Mouse (Mus musculus) intestine, embryonic 16.5 days (tissue): ENCODE data around the gene Camk1d. TPM values are rescaled to one million over a fixed set of nuclear protein-coding genes. Genes with fewer than 3 reads are reported as not detected.

Experiments used
- ATAC-seq: fragments of 200-750 bp; cut with Nextera tagmentation; 2 replicates; pipeline ENCODE4 v1.8.0; 2017; ENCODE audit warnings: moderate TSS enrichment, moderate library complexity
- H3K27ac ChIP-seq: fragments of 300-500 bp; sonication (generic); 2 replicates; pipeline ENCODE4 v1.5.1; 2014; ENCODE audit warnings: mild to moderate bottlenecking, low read length
- H3K27me3 ChIP-seq: fragments of 300-500 bp; sonication (generic); replicated peaks from 2 replicates; pipeline ENCODE4 v1.6.1; 2014; ENCODE audit warnings: low read length, control low read depth, mixed read lengths; ENCODE audit not compliant: control insufficient read depth, insufficient read depth
- H3K36me3 ChIP-seq: fragments of 300-500 bp; sonication (generic); 2 replicates; pipeline ENCODE4 v1.6.1; 2014; ENCODE audit warnings: low read length, control low read depth; ENCODE audit not compliant: control insufficient read depth, insufficient read depth
- H3K4me1 ChIP-seq: fragments of 300-500 bp; sonication (generic); 2 replicates; pipeline ENCODE4 v1.6.1; 2014; ENCODE audit warnings: low read length, control low read depth, mixed read lengths; ENCODE audit not compliant: control insufficient read depth, insufficient read depth
- H3K4me2 ChIP-seq: fragments of 300-500 bp; sonication (generic); 2 replicates; pipeline ENCODE4 v1.6.1; 2014; ENCODE audit warnings: low read depth, low read length, control low read depth
- H3K4me3 ChIP-seq: fragments of 300-500 bp; sonication (generic); 2 replicates; pipeline ENCODE4 v1.5.1; 2014; ENCODE audit warnings: mild to moderate bottlenecking, low read length
- H3K9ac ChIP-seq: fragments of 300-500 bp; sonication (generic); 2 replicates; pipeline ENCODE4 v1.6.1; 2014; ENCODE audit warnings: low read depth, low read length
- H3K9me3 ChIP-seq: fragments of 300-500 bp; sonication (generic); 2 replicates; pipeline ENCODE4 v1.6.1; 2016; ENCODE audit warnings: low read length, control low read depth; ENCODE audit not compliant: control insufficient read depth
- WGBS: fragments of 180-500 bp; shearing (Covaris S2); extraction: QIAGEN DNeasy Blood & Tissue Kit; methylation state at CpG from one replicate; pipeline ENCODE4 v1.1.7; 2014; 5-methylcytosine and 5-hydroxymethylcytosine counted together
- polyA plus RNA-seq: library from polyadenylated mRNA; unstranded; fragments of >200 nt; fragmentation: Nextera tagmentation; extraction: Ambion mirVana; gene quantifications from 2 replicates; pipeline ENCODE4 v1.2.1, GENCODE M21; 2015

Camk1d gene
- polyA plus RNA-seq, 1 experiment from 2014 or later = 23.1 TPM

DNA sequence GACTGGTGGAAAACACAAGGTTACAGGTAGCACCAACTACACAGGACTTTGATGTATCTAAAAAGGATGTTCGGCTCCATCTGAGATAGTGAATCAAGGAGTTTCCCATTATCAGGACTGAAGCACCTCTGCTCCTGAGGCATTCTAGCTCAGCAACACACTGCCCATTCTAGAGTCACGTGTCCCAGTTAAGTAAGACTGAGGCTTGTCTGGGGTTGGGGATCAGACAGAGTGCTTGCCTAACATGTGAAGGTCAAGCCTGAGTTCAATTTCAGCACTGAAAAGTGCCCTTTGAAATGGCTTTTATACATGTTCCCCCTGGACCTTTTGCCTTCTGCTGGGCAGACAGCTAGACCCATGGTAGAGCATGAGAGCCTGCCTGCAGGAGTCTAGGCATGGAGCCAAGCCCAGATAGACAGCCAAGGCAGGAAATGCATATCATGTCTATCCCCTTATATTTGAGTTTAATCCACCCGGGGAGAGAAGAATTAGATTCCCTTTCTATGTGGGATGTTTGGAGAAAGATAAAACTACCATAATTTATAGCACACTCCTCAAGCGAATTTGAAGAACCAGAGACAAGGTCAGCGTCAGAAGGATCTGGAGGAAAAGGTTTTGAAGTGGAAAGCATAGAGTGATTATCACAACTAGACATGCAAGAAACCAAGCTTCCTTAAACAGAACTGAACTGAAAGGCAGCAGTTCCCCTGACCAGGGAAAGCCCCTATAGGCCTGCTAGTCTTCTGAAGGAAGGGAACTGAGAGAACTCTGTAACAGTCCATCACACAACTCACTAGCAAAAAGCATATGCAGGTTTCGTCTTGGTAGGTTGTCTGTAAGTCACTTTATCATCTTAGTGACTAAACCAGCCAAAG lies 296.9 kb downstream of the Camk1d start:
- no peak; the same call in 1 of the 2 replicates for ATAC-seq

DNA sequence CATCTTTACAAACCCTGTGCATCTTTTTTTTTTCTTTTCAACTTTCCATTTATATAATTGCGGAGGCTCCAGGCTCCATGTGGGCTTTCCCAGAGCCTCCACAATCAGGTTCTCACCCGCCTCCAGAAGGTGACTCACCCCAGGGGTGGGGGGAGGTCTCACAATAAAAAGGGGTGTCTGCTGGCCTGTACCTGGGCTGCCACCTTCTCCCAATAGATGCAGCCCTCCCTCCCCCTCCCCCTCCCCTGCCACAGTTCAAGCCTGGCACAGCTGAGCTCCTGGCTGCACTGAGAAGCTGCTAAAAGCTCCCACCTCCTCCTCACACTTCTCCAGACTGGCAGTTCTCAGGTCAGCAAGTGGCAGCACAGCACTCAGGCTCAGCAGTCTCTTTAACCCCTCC lies 302.5 kb downstream of the Camk1d start:
- H3K9ac ChIP-seq = no peak overlapping the region
- H3K4me3 ChIP-seq = no peak overlapping the region
- no peaks in the 10 kb centered on the region for H3K36me3 ChIP-seq
- H3K9me3 ChIP-seq = no peaks in the 10 kb centered on the region
- no peak overlapping the region for H3K4me2 ChIP-seq
- H3K27ac ChIP-seq = no peak overlapping the region
- 50% methylated on average over 2 of the region's 2 CpGs for WGBS
- H3K4me1 ChIP-seq = 0 out of 2 replicates have a peak, but pooled peaks cover 3% of the 10 kb centered on the region
- no peaks in the 10 kb centered on the region for H3K27me3 ChIP-seq
- no peak for ATAC-seq

More for the DNA sequence above, 296.9 kb downstream of the Camk1d start:
- H3K4me3 ChIP-seq = no peak overlapping the region
- no peaks in the 10 kb centered on the region for H3K9me3 ChIP-seq
- WGBS = 56% methylated on average over 6 of the region's 6 CpGs
- no peak overlapping the region for H3K4me2 ChIP-seq
- H3K9ac ChIP-seq = no peak overlapping the region
- H3K27ac ChIP-seq = 0 out of 2 replicates have a peak overlapping the region, but pooled peaks have one; percentile 10
- no peaks in the 10 kb centered on the region for H3K36me3 ChIP-seq
- no peaks in the 10 kb centered on the region for H3K27me3 ChIP-seq
- peaks cover 5% of the 10 kb centered on the region; the same call in 1 of the 2 replicates for H3K4me1 ChIP-seq

DNA sequence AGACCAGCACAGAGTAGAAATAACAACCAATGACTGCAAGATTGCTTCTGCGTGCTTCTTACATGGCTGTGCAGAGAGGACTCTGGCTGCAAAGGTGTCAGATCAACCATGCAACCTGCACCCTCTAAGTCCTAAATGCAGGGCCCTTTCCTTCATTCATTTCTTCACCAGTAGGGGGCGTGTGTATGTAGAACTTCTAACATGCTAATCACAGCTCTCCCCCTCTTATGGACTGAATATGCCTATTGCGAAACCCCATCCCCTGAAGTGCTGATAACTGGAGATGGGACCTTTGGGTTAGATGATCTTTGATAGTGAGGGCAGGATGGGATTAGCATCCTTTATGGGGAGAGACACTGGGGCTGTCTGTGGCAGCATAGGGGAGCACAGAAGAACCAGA lies 310.5 kb downstream of the Camk1d start:
- H3K4me2 ChIP-seq = no peak overlapping the region
- no peaks in the 10 kb centered on the region for H3K27me3 ChIP-seq
- no peaks in the 10 kb centered on the region for H3K9me3 ChIP-seq
- no peak overlapping the region for H3K9ac ChIP-seq
- H3K36me3 ChIP-seq = no peaks in the 10 kb centered on the region
- ATAC-seq = no peak
- H3K27ac ChIP-seq = no peak overlapping the region
- H3K4me3 ChIP-seq = no peak overlapping the region
- WGBS = 63% methylated on average over 3 of the region's 3 CpGs
- 0 out of 2 replicates have a peak, but pooled peaks cover 5% of the 10 kb centered on the region for H3K4me1 ChIP-seq

DNA sequence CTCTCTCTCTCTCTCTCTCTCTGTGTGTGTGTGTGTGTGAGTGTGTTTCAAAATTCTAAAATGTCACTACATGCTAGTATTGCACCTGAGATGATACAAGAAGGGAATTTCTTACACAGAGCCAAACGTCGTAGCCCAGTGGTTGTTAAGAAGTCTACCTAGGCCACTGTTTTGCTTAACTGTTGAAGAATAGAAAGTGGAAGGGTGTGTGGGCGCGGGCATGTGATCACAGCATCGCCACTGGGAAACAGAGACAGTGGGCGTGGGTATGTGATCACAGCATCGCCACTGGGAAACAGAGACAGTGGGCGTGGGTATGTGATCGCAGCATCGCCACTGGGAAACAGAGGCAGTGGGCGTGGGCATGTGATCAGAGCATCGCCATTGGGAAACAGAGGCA lies 312.3 kb downstream of the Camk1d start:
- Histone ChIP-seq H3K36me3 (no peaks in the 10 kb centered on the region), H3K27me3 (no peaks in the 10 kb centered on the region), H3K4me2 (no peak overlapping the region), H3K9me3 (no peaks in the 10 kb centered on the region), H3K4me1 (0 out of 2 replicates have a peak, but pooled peaks cover 3% of the 10 kb centered on the region), H3K9ac (no peak overlapping the region), H3K4me3 (no peak overlapping the region), H3K27ac (no peak overlapping the region)
- WGBS = 90% methylated on average over 12 of the region's 12 CpGs
- ATAC-seq = no peak

DNA sequence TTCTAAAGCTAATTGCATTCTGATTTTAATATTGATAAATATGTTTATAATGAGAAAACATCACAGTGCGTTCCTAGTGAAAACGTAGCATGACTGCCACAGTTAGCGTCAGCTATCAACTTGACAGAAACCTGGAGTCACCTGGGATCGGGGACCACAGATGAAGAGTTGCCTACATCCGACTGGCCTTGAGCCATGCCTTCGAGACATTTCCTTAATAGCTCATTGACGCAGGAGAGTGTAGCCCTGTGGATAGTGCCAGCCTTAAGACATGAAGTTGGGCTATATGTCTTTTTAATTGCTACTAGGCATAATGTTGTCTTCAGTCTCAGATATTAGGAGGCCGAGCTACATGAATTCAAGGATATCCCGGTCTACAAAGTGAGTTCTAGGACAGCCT lies 315.8 kb downstream of the Camk1d start:
- H3K4me1 ChIP-seq = 0 out of 2 replicates have a peak, but pooled peaks cover 3% of the 10 kb centered on the region
- no peak overlapping the region for H3K27ac ChIP-seq
- ATAC-seq = no peak
- H3K9ac ChIP-seq = no peak overlapping the region
- no peaks in the 10 kb centered on the region for H3K27me3 ChIP-seq
- H3K36me3 ChIP-seq = no peaks in the 10 kb centered on the region
- no peak overlapping the region for H3K4me2 ChIP-seq
- 87% methylated on average over 9 of the region's 9 CpGs for WGBS
- H3K9me3 ChIP-seq = no peaks in the 10 kb centered on the region
- no peak overlapping the region for H3K4me3 ChIP-seq

DNA sequence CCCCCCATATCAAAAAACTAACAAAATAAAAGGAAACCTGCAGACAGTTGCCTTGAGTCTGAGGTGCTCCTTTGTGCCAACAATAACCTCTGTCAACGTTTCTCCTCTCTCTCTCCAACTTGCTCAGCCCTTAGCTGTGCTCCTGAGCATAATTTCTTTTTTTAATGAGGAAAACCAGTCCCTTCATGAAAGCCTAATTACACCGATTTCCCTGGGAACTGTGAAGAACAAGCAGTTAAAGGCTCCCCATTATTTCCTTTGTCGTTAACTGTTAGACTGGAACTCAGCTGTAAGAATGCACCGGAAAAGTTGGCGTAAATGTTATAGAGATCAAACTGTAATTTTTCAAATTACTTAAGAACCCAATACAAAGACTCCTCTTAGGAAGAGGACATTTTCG lies 316.3 kb downstream of the Camk1d start:
- no peak for ATAC-seq
- no peak overlapping the region for H3K9ac ChIP-seq
- 0 out of 2 replicates have a peak, but pooled peaks cover 3% of the 10 kb centered on the region for H3K4me1 ChIP-seq
- H3K36me3 ChIP-seq = no peaks in the 10 kb centered on the region
- 78% methylated on average over 6 of the region's 6 CpGs for WGBS
- no peaks in the 10 kb centered on the region for H3K27me3 ChIP-seq
- no peak overlapping the region for H3K4me3 ChIP-seq
- no peak overlapping the region for H3K4me2 ChIP-seq
- no peak overlapping the region for H3K27ac ChIP-seq
- H3K9me3 ChIP-seq = no peaks in the 10 kb centered on the region

DNA sequence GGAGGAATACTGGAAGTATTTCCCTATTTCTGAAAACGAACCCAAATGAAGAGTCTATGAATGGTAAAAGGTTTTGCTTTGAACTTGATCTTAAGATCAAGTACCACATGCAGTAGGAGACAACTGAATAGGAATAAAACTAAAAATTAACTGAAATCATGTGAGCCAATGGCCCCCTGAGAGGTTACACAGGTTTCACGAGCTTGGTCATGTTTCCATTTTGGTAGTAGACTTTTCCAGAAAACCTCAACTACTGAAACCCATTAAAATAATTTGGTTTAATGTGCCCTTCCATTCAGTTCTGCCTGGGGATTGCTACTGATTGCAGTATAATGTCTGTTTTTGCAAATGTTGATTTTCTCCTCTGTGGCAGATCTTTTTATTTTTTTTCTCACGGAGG lies 316.8 kb downstream of the Camk1d start:
- ATAC-seq = no peak
- Histone ChIP-seq H3K4me2 (no peak overlapping the region), H3K9me3 (no peaks in the 10 kb centered on the region), H3K36me3 (no peaks in the 10 kb centered on the region), H3K4me3 (no peak overlapping the region), H3K27ac (no peak overlapping the region), H3K27me3 (no peaks in the 10 kb centered on the region), H3K4me1 (0 out of 2 replicates have a peak, but pooled peaks cover 3% of the 10 kb centered on the region), H3K9ac (no peak overlapping the region)
- 71% methylated on average over 3 of the region's 3 CpGs for WGBS

DNA sequence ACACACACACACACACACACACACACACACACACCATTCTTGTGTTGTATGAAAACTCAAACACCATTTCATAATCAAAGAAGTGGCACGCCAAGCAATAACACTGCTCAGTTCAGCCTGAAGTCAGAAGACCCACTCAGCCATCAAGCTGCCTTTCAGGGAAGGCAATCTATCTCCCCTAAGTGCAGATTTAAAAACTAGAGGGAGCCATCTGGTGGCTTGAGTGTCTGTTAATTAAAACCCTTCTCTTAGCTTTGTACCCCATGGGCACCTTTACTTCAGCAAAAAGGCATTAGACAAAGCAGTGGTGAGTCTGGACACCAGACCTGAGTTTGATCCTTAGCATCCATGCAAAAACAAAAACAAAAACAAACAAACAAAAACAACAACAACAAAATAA lies 317.9 kb downstream of the Camk1d start:
- no peak; the same call in 1 of the 2 replicates for ATAC-seq

DNA sequence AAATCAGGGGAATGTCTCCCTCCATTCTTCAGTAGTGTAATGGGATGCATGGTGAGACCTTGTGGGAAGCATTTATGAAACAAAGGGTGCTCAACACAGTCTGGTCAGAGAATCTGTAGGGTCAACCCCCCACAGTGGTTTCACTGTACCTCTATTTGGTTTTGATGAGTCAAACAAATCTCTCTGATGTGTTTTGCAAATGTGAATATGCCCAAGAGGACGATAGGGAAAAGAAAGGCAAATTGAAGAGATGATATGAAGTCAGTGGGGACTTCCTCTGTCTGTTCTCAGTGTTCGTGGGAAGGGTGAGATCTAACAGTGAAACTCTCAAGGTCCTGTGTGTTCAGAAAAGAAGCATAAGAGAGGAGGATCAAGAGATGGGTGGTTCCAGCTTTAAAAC lies 318.4 kb downstream of the Camk1d start:
- Histone ChIP-seq H3K4me3 (no peak overlapping the region), H3K9ac (no peak overlapping the region), H3K27me3 (no peaks in the 10 kb centered on the region), H3K4me1 (peaks cover 3% of the 10 kb centered on the region; the same call in 1 of the 2 replicates), H3K36me3 (no peaks in the 10 kb centered on the region), H3K4me2 (no peak overlapping the region), H3K27ac (no peak overlapping the region), H3K9me3 (no peaks in the 10 kb centered on the region)
- ATAC-seq = no peak
- WGBS = 68% methylated on average over 2 of the region's 2 CpGs

More for the DNA sequence above, 317.9 kb downstream of the Camk1d start:
- Histone ChIP-seq H3K9ac (no peak overlapping the region), H3K4me3 (no peak overlapping the region), H3K9me3 (no peaks in the 10 kb centered on the region), H3K27me3 (no peaks in the 10 kb centered on the region), H3K4me2 (no peak overlapping the region), H3K4me1 (peaks cover 3% of the 10 kb centered on the region; the same call in 1 of the 2 replicates), H3K36me3 (no peaks in the 10 kb centered on the region), H3K27ac (no peak overlapping the region)
- 76% methylated on average over 1 of the region's 1 CpGs for WGBS
